Mouse (Mus musculus) liver, embryonic 11.5 days (tissue): ENCODE results near the gene Gm5728. TPM values are rescaled to one million over a fixed set of nuclear protein-coding genes. Genes with fewer than 3 reads are reported as not detected.
"Not testable (repeated sequence)": the region's sequence is repeated elsewhere in the genome, so short reads cannot be mapped to it uniquely, and the experiment has no call there.

Experiments
- ATAC-seq: fragments of 200-750 bp; cut with Nextera tagmentation; replicated peaks from 2 replicates; pipeline ENCODE4 v1.8.0; 2017; ENCODE audit warnings: moderate number of reproducible peaks, mild to moderate bottlenecking, moderate TSS enrichment, moderate library complexity; ENCODE audit not compliant: low FRiP score
- DNase-seq: peaks from one replicate; pipeline ENCODE4 v3.0.0-alpha.2; 2017; ENCODE audit warnings: low spot score
- H3K27ac ChIP-seq: fragments of 300-500 bp; sonication (generic); 2 replicates; pipeline ENCODE4 v1.5.1; 2014; ENCODE audit warnings: mild to moderate bottlenecking, low read depth, low read length, control low read depth
- H3K27me3 ChIP-seq: fragments of 300-500 bp; sonication (generic); replicated peaks from 2 replicates; pipeline ENCODE4 v1.6.1; 2014; ENCODE audit warnings: low read length, mixed read lengths; ENCODE audit not compliant: control insufficient read depth, insufficient read depth
- H3K36me3 ChIP-seq: fragments of 300-500 bp; sonication (generic); 2 replicates; pipeline ENCODE4 v1.6.1; 2014; ENCODE audit warnings: mild to moderate bottlenecking, low read length, moderate library complexity, mixed read lengths; ENCODE audit not compliant: control insufficient read depth, insufficient read depth
- H3K4me1 ChIP-seq: fragments of 300-500 bp; sonication (generic); replicated peaks from 2 replicates; pipeline ENCODE4 v1.6.1; 2014; ENCODE audit warnings: low read length, mixed read lengths; ENCODE audit not compliant: control insufficient read depth, insufficient read depth
- H3K4me2 ChIP-seq: fragments of 300-500 bp; sonication (generic); 2 replicates; pipeline ENCODE4 v1.6.1; 2014; ENCODE audit warnings: mild to moderate bottlenecking, control low read depth, moderate library complexity
- H3K4me3 ChIP-seq: fragments of 300-500 bp; sonication (generic); 2 replicates; pipeline ENCODE4 v1.5.1; 2014; ENCODE audit warnings: low read depth, low read length, control low read depth
- H3K9ac ChIP-seq: fragments of 300-500 bp; sonication (generic); 2 replicates; pipeline ENCODE4 v1.6.1; 2014; ENCODE audit warnings: low read depth, low read length, control low read depth
- H3K9me3 ChIP-seq: fragments of 300-500 bp; sonication (generic); 2 replicates; pipeline ENCODE4 v1.6.1; 2016; ENCODE audit warnings: low read length, inconsistent platforms, mixed read lengths; ENCODE audit not compliant: control insufficient read depth
- WGBS: fragments of 180-500 bp; shearing (Covaris S2); extraction: QIAGEN DNeasy Blood & Tissue Kit; methylation state at CpG from one replicate; pipeline ENCODE4 v1.1.7; 2014; 5-methylcytosine and 5-hydroxymethylcytosine counted together
- polyA plus RNA-seq: library from polyadenylated mRNA; unstranded; fragments of >200 nt; fragmentation: Nextera tagmentation; extraction: Ambion mirVana; gene quantifications from 2 replicates; pipeline ENCODE4 v1.2.1, GENCODE M21; 2014

Gm5728 gene
- polyA plus RNA-seq, result not detected in 2 replicates

DNA sequence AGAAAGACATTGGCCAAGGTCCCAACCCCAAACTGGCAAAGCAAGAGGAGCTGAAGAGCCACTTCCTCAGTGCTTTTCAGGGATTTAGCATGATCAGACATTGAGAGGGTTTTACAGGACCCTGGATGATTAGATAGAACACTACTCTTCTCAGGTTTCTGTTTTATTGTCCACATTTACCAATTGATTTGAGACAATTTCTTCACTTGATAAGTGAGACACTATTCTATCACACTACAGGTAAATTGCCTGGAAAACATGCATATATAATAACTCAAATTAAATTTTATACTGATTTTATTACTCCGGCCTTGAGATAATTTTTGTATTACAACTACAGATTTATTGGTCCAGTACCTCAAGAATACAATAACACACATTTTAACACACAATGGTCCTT lies at the start of gene Gm5728:
Gene Gm5728 (minus strand): TSS at position 101 of the 400 bp plus-strand sequence.
- not testable (repeated sequence) for H3K36me3 ChIP-seq, H3K27me3 ChIP-seq, H3K9me3 ChIP-seq, ATAC-seq, DNase-seq, H3K9ac ChIP-seq, H3K4me1 ChIP-seq, H3K4me3 ChIP-seq, H3K4me2 ChIP-seq, H3K27ac ChIP-seq
- WGBS, result no CpG with 5 or more reads among the region's 1 CpGs

DNA sequence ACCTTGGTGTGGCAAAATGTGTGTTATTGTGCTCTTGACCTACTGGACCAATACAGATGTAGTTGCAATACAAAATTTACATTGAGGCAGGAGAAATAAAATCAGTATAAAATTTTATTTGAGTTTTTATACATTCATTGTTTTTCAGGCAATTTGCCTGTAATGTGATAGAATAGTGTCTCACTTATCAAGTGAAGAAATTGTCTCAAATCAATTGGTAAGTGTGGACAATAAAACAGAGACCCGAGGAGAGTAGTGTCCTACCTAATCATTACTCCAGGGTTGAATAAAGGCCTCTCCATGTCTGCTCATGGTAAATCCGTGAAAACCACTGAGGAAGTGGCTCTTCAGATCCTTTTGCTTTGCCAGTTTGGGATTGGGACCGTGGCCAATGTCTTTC lies 42.4 kb upstream of the Gm5728 start, which contains the start of gene Vmn1r100:
Gene Vmn1r100 (plus strand): TSS at position 301 of the 400 bp plus-strand sequence.
- H3K4me3 ChIP-seq, H3K9ac ChIP-seq, H3K27ac ChIP-seq, H3K27me3 ChIP-seq, H3K4me2 ChIP-seq, H3K4me1 ChIP-seq, H3K9me3 ChIP-seq, DNase-seq, ATAC-seq, H3K36me3 ChIP-seq: not testable (repeated sequence)
- no CpG with 5 or more reads among the region's 3 CpGs for WGBS

DNA sequence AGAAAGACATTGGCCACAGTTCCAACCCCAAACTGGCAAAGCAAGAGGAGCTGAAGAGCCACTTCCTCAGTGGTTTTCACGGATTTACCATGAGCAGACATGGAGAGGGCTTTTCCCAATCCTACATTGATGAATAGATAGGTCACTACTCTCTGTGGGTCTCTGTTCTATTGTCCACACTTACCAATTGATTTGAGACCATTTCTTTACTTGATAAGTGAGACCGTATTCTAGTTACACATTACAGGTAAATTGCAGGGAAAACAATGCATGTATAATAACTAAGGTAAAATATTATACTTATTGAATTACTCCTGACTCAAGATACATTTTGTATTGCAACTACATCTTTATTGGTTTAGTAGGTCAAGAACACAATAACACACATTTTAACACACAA lies 41.2 kb downstream of the Gm5728 start, which contains the start of gene Gm4133:
Gene Gm4133 (minus strand): TSS at position 101 of the 400 bp plus-strand sequence.
- H3K4me3 ChIP-seq, H3K9ac ChIP-seq, H3K9me3 ChIP-seq, H3K4me1 ChIP-seq, H3K4me2 ChIP-seq, H3K27me3 ChIP-seq, H3K27ac ChIP-seq, H3K36me3 ChIP-seq, DNase-seq, ATAC-seq: not testable (repeated sequence)
- no CpG with 5 or more reads among the region's 2 CpGs for WGBS

Other genes with a start within 250 kb of the Gm5728 start
- not detected in 2 replicates for gene Vmn1r93, start 236.3 kb downstream of the Gm5728 start, polyA plus RNA-seq
- not detected in 2 replicates for gene Vmn1r94, start 207.0 kb downstream of the Gm5728 start, polyA plus RNA-seq
- not detected in 2 replicates for gene Vmn1r95, start 181.7 kb downstream of the Gm5728 start, polyA plus RNA-seq
- gene Gm6164, start 169.8 kb downstream of the Gm5728 start, polyA plus RNA-seq, result not detected in 2 replicates
- gene Gm4498, start 141.6 kb downstream of the Gm5728 start, polyA plus RNA-seq, result not detected in 2 replicates
- gene Gm5890, start 112.6 kb downstream of the Gm5728 start, polyA plus RNA-seq, result not detected in 2 replicates
- not detected in 2 replicates for gene Gm4133, start 41.3 kb downstream of the Gm5728 start, polyA plus RNA-seq
- gene Vmn1r100, start 42.5 kb upstream of the Gm5728 start, polyA plus RNA-seq, result not detected in 2 replicates
- not detected in 2 replicates for gene Vmn1r101, start 67.2 kb upstream of the Gm5728 start, polyA plus RNA-seq
- not detected in 2 replicates for gene Gm10670, start 99.5 kb upstream of the Gm5728 start, polyA plus RNA-seq
- not detected in 2 replicates for gene Vmn1r103, start 135.1 kb upstream of the Gm5728 start, polyA plus RNA-seq
- gene Vmn1r104, start 158.4 kb upstream of the Gm5728 start, polyA plus RNA-seq, result not detected in 2 replicates
- gene Gm5726, start 170.3 kb upstream of the Gm5728 start, polyA plus RNA-seq, result not detected in 2 replicates
- gene Gm4141, start 200.8 kb upstream of the Gm5728 start, polyA plus RNA-seq, result not detected in 2 replicates
- not detected in 2 replicates for gene Gm4513, start 223.6 kb upstream of the Gm5728 start, polyA plus RNA-seq